Mouse (Mus musculus): ENCODE results near the gene Kif26b.

Gene Kif26b

DNA sequence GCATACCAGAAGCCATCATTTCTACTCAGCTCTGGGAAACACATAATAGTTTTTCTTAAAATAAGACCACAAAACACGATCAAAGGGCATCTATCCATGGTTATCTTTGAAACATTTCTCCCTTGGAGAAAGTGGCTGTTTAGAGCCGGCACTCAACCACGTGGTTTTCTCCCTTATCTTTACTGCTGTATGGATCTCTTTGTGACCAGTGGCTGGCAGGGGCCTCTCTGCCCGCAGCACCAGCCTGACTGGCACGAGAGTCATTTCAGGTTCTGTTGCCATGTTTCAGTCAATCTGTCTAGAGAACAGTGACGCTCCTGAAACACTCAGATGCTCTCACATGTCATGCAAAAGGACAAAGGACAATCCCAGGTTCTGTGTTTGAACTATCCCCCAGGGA, 241.1 kb downstream of the Kif26b start:
- DNase-seq (ENCODE audit: low read depth, low spot score) = no peak

- peak; percentile 44 for DNase-seq (ENCODE audit: low read depth, low spot score)
Measured at GRCm38 (mm10) chr1:178770626-178771362, 241.9 kb downstream of the Kif26b start.

DNA sequence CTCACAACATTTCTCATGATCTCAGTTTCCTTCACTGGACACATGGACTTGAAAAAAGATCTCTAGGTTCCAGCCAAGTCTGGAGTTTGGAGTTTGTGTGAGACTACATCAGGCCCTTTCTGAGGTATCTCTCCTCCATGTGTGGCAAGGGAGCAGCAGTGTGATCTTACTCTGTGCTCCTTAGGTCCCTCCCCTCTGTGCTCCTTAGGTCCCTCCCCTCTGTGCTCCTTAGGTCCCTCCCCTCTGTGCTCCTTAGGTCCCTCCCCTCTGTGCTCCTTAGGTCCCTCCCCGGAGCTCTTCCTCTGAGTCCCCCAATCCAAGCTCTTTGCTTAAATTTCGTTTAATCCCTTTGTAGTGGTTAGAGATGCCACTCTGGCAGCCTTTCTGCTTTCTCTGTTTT, 250.8 kb downstream of the Kif26b start:
- no peak for DNase-seq (ENCODE audit: low read depth, low spot score)

GRCm38 (mm10) chr1:178784043-178784442, 255.1 kb downstream of the Kif26b start:
- DNase-seq (ENCODE audit: low read depth, low spot score) = no peak

DNA sequence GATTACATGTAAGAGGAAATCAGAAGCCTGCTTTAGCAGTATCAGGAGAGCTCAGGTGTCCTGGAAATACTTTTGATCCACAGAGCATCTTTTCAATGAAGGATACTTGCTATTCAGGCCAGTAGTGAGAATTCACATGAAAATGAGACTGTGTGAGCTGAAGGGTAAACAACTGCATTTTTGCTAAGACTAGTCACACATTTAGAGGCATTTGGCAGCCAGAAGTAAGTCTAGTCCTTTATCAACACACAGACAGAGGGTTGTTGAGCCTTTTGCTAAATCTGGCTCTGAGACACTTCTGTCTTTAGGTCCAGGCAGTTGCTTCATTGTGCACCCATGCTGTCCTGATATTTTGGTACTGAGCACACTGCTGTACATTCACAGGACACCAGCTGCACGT, 262.3 kb downstream of the Kif26b start:
- no peak for DNase-seq (ENCODE audit: low read depth, low spot score)

DNA sequence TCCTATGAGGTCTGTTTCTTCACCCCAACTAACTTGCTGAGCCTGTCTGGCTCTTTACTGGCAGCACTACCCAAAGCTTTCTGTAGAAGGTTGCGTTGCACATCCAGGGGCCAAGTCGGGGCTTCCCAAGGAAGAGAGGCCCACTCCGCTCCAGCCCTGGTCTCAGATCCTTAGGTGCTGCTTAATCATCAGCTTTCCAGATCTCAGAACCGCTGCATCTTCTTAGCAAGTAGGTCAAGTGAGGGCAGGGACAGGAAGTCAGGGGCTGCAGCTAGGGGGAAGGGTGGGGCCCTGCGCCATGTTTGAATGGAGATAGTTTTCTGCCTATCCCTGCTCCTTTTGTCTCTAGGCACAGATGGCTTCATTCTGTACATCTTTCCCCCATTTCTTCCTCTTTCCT, 263.8 kb downstream of the Kif26b start:
- no peak for DNase-seq (ENCODE audit: low read depth, low spot score)

- no peak for DNase-seq (ENCODE audit: low read depth, low spot score)
Measured at GRCm38 (mm10) chr1:178794866-178795265, 265.9 kb downstream of the Kif26b start.

- DNase-seq (ENCODE audit: low read depth, low spot score) = no peak
Measured at GRCm38 (mm10) chr1:178797388-178797787, 268.5 kb downstream of the Kif26b start.

GRCm38 (mm10) chr1:178798333-178798732, 269.4 kb downstream of the Kif26b start:
- peak; percentile 71 for DNase-seq (ENCODE audit: low read depth, low spot score)

DNA sequence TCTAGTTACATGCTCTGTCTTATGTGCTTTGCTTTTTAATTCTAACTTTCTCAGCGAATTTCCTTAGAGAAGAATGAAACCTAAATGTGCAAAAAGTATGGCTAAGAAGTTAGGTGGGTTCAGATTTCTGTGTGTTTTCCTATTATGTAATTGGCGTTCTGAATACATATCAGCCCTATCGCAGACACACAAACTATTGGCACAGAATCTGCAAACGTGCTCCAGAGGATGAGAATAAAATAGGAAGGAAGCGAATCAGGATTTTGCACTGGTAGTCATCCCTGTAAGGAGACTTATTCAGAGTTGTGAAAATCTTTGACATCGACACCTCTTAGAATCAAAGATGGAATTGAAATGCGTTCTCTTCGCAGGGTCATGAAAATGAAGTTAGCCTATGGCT, 270.0 kb downstream of the Kif26b start:
- DNase-seq (ENCODE audit: low read depth, low spot score) = no peak

DNA sequence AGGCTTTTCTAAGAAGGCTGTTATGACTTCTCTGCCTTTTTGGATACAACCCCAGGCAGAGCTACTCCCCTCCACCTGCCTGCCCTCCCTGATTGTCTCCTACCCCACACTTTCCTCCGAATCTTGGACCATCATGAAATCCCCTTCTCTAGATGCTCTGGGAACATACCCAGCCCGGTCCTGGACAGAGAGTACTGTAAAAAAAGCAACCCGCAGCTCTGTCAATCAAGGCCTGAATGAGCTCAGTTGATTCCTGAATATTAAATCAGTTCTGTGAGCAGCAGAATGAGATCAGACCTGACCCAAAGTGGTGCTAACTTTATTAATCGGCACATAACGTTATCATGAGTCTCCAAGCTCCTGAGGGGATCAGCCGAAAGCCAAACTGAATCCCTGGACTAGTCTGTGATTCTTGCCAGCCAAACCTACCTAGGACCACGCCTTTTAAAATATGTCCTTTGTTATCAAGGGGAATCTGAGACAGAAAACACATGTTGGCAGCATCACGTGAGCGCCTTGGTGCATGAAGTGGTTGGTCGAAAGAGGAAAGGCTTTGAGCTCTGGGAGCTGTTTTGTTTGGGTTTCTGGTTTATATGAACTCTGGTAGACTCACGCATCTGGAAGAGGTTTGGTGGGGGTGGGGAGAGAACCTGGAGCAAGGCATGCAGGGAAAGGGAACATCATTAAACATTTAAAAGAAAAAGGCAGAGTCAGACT, 271.1 kb downstream of the Kif26b start:
- peak; percentile 68 for DNase-seq (ENCODE audit: low read depth, low spot score)

DNA sequence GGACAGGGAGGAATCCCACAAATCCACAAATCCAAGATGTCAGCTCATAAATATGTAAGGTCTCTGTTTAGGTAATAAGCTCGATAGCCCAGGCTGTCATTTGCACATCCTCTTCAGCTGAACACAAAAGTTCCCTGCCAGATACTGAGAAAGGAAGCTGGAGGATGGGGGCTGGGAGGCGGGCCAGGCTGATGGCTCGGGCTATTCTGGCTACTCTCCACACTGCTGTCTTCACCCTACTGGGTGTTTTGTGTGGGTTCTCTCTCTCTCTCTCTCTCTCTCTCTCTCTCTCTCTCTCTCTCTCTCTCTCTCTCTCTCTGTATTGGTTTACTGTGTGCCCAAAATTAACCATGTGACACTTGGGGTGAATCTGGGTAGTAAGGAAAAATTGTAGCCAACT, 274.2 kb downstream of the Kif26b start:
- no peak for DNase-seq (ENCODE audit: low read depth, low spot score)

GRCm38 (mm10) chr1:178817476-178817875, 288.6 kb downstream of the Kif26b start:
- no peak for DNase-seq (ENCODE audit: low read depth, low spot score)

- DNase-seq (ENCODE audit: low read depth, low spot score) = no peak
Measured at GRCm38 (mm10) chr1:178819060-178819459, 290.1 kb downstream of the Kif26b start.

DNA sequence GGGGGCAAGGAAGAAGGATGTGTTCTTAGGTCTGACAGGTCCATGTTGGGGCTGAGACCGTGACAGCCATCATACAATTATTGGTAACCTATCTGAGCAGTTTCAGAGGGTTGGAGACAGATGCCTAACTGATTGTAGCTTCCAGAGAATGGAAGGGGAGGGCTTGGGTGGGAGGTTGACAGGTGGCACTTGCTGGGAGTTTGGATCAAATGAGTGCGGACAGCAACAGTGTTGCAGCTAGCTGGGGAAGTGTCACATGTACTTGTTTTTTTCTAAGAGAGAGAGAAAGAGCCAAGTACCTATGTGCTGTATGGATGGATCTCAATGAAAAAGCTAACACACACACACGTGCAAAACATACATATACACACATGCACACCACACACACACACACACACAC, 291.2 kb downstream of the Kif26b start:
- no peak for DNase-seq (ENCODE audit: low read depth, low spot score)

DNA sequence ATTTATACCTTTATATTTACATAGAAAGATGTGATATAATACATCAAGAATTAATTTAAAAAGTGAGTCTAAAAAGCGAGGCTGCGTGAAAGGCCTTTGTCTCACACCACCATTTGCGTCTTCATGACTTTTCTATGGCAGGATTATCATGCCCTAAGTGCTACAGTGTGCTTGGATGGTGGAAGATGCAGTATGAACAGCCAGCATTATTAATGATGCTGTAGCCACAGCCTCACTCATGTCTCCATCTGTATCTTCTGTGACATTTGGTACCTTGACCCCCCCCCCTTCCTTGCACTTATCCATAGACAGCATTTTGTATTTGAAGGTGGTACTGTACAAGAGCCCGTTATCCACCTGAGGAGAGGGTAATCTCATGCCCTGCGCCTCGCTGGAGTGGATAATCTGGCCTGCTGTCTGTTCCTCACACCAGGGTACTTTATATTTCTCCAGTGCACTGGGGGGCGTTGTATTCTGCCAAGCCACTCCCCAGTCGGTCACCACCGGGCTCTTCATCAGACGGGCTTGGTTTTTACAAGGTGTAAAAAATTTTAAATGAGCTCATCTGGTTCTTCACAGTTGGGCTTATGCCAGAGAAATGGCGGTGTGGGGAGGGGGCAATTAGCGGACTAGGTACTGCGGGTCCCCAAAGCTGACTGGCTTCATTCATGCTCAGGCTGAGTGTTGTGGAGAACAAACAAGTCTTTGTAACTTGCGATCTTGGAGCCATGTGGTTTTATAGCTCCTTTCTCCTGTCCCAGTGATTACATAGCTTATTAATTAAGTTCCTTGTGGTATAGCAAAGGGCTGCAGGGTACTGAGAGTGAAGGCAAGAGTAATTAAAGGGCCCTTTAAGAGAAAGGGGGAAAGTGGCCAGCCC, 291.9 kb downstream of the Kif26b start:
- DNase-seq (ENCODE audit: low read depth, low spot score) = peak; percentile 49

DNA sequence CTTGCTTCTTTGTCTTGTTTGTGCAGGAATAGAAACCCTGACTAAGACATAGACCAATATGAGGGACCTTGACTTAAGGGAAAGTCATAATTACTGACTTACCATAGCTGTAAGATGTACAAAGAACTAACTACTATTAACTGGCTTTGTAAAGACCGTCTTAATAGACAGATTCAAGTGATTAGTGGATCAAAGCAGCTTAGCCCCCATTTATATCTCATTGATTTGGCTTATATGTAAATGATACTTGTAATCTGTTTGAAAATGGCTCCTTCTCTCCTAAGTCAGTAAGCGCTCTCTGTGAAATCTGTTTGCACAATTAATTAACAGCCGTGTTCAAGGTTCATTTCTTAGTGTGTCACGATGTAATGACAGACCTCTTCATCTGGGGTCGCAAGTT, 295.9 kb downstream of the Kif26b start:
- DNase-seq (ENCODE audit: low read depth, low spot score) = no peak

- no peak for DNase-seq (ENCODE audit: low read depth, low spot score)
Measured at GRCm38 (mm10) chr1:178827223-178827622, 298.3 kb downstream of the Kif26b start.

- DNase-seq (ENCODE audit: low read depth, low spot score) = no peak
Measured at GRCm38 (mm10) chr1:178829456-178829855, 300.5 kb downstream of the Kif26b start.

DNA sequence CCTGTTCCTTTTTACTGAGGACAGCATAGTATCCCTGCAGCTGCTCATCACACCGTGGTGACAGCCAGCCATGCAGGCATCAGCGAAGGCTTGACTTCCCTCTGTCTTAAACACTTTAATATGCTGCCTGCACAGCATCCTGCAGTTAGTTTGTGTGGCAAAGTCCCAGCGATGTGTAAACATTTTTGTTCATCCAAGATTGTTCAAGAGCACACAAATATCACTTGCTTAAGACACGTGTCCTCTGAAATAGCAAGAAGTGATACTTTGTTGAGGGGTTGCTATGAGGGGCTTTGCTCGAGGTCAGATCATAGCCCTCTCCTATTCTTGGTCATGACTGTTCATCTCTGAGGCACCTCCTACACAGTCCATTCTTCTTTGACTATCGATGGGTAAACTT, 303.6 kb downstream of the Kif26b start:
- no peak for DNase-seq (ENCODE audit: low read depth, low spot score)

GRCm38 (mm10) chr1:178835805-178836204, 306.9 kb downstream of the Kif26b start:
- no peak for DNase-seq (ENCODE audit: low read depth, low spot score)

GRCm38 (mm10) chr1:178836998-178837397, 308.1 kb downstream of the Kif26b start:
- no peak for DNase-seq (ENCODE audit: low read depth, low spot score)

Data from mesoderm, embryonic 11.5 days (tissue).